Mouse (Mus musculus) myocyte (in vitro differentiated cells): ENCODE measurements around the gene Hes5. TPM values are rescaled to one million over a fixed set of nuclear protein-coding genes. Genes with fewer than 3 reads are reported as not detected.

Experiments used
- H3K27me3 ChIP-seq: one replicate; pipeline ENCODE4 v1.6.1; 2011; ENCODE audit not compliant: control insufficient read depth, insufficient read depth, insufficient read length
- H3K36me3 ChIP-seq: one replicate; pipeline ENCODE4 v1.6.1; 2011; ENCODE audit not compliant: control insufficient read depth, insufficient read depth
- H3K4me2 ChIP-seq: one replicate; pipeline ENCODE4 v1.6.1; 2011; ENCODE audit warnings: low read depth, control low read depth
- H3K4me3 ChIP-seq: one replicate; pipeline ENCODE4 v1.5.1; 2011; ENCODE audit warnings: mild to moderate bottlenecking, control low read depth, moderate library complexity
- H3K79me2 ChIP-seq: one replicate; pipeline ENCODE4 v1.6.1; 2011; ENCODE audit not compliant: control insufficient read depth, insufficient read depth
- H3ac ChIP-seq: one replicate; pipeline ENCODE4 v1.6.1; 2011; ENCODE audit not compliant: control insufficient read depth, insufficient read length
- CEBPB ChIP-seq: IDR thresholded peaks from 2 replicates; pipeline ENCODE4 v1.6.1; 2011; ENCODE audit warnings: mild to moderate bottlenecking, moderate library complexity; ENCODE audit not compliant: poor library complexity, insufficient read depth, severe bottlenecking
- E2F4 ChIP-seq: IDR thresholded peaks from one replicate; pipeline ENCODE4 v1.6.1; 2011; ENCODE audit warnings: mild to moderate bottlenecking, control low read depth, moderate library complexity; ENCODE audit not compliant: insufficient read depth
- MAX ChIP-seq: IDR thresholded peaks from one replicate; pipeline ENCODE4 v1.6.1; 2011; ENCODE audit warnings: low read depth, mild to moderate bottlenecking, control low read depth
- MYOD1 ChIP-seq, 3 experiments: IDR thresholded peaks; one replicate each; pipeline ENCODE4 v1.6.1; 2011; ENCODE audit warnings: control low read depth in 2 of 3, low read depth in 2 of 3, mild to moderate bottlenecking in 2 of 3, moderate library complexity in 1 of 3; ENCODE audit not compliant: insufficient read length in 2 of 3, control insufficient read depth in 1 of 3
- MYOG ChIP-seq, 3 experiments: IDR thresholded peaks; one replicate each; pipeline ENCODE4 v1.6.1; 2011; ENCODE audit warnings: control low read depth in 2 of 3, low read depth in 2 of 3, mild to moderate bottlenecking in 2 of 3; ENCODE audit not compliant: insufficient read length in 2 of 3, control insufficient read depth in 1 of 3, insufficient read depth in 1 of 3
- POLR2A ChIP-seq: IDR thresholded peaks from one replicate; pipeline ENCODE4 v1.6.1; 2011; ENCODE audit warnings: low read depth, mild to moderate bottlenecking, control low read depth, moderate library complexity; ENCODE audit not compliant: insufficient read length
- POLR2AphosphoS2 ChIP-seq: IDR thresholded peaks from one replicate; pipeline ENCODE4 v1.6.1; 2011; ENCODE audit warnings: low read depth, control low read depth; ENCODE audit not compliant: insufficient read length
- REST ChIP-seq: IDR thresholded peaks from one replicate; pipeline ENCODE4 v1.6.1; 2011; ENCODE audit warnings: mild to moderate bottlenecking, control low read depth, moderate library complexity; ENCODE audit not compliant: insufficient read depth, insufficient read length
- SRF ChIP-seq: IDR thresholded peaks from one replicate; pipeline ENCODE4 v1.6.1; 2011; ENCODE audit warnings: low read depth; ENCODE audit not compliant: control insufficient read depth, insufficient read length
- TCF12 ChIP-seq: IDR thresholded peaks from one replicate; pipeline ENCODE4 v1.6.1; 2011; ENCODE audit warnings: mild to moderate bottlenecking, control low read depth; ENCODE audit not compliant: poor library complexity, insufficient read depth, severe bottlenecking
- TCF3 ChIP-seq: IDR thresholded peaks from one replicate; pipeline ENCODE4 v1.6.1; 2011; ENCODE audit warnings: low read depth, control low read depth; ENCODE audit not compliant: insufficient read length
- USF1 ChIP-seq: IDR thresholded peaks from one replicate; pipeline ENCODE4 v1.6.1; 2011; ENCODE audit warnings: low read depth, mild to moderate bottlenecking, control low read depth, moderate library complexity
- polyA plus RNA-seq: library from polyadenylated mRNA; unstranded; fragments of >200 nt; fragmentation: generic; extraction: Trizol; gene quantifications from one replicate; pipeline ENCODE4 v1.2.1, GENCODE M21; 2012; ENCODE audit warnings: missing spikeins

The Hes5 gene
- polyA plus RNA-seq, 1 experiment: not detected

DNA sequence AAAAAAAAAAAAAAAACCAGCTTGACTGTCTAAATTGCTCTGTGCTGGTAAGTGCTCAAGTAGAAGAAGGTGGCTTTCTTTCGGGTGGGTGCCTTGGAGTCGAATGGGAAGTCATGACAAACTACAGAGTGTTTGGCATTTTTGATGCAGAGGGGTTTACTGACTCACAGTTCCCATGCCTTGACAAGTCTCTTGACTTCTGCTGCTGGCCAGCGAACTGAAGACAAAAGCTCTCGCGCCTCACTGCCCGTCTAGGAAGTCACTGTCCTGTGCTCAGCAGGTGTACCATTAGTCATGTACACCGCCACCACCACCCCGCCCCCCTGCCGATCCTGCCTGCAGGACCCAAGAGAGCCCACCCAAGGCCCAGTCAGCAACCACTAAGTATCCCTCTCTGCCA is 4.1 kb upstream of the Hes5 start:
- Histone ChIP-seq H3K79me2 (no peaks in the 10 kb centered on the region), H3K4me3 (no peak overlapping the region), H3K36me3 (no peaks in the 10 kb centered on the region), H3K27me3 (peaks cover 88% of the 10 kb centered on the region), H3K4me2 (no peak overlapping the region), H3ac (no peak overlapping the region)
- TF ChIP-seq MYOG (IDR thresholded peaks at IDR 0.05; ENCODE audit: control insufficient read depth in 1 of 3, insufficient read depth in 1 of 3, insufficient read length in 2 of 3, low read depth in 2 of 3): no peak
- TF ChIP-seq POLR2A: no peak
- no peak for TF ChIP-seq MAX
- no peak for TF ChIP-seq USF1
- TF ChIP-seq POLR2AphosphoS2: no peak
- no peak for TF ChIP-seq TCF3
- TF ChIP-seq MYOD1 (IDR thresholded peaks at IDR 0.05; ENCODE audit: control insufficient read depth in 1 of 3, insufficient read length in 2 of 3, low read depth in 2 of 3): no peak
- TF ChIP-seq CEBPB: no peak
- TF ChIP-seq REST: no peak
- no peak for TF ChIP-seq SRF

DNA sequence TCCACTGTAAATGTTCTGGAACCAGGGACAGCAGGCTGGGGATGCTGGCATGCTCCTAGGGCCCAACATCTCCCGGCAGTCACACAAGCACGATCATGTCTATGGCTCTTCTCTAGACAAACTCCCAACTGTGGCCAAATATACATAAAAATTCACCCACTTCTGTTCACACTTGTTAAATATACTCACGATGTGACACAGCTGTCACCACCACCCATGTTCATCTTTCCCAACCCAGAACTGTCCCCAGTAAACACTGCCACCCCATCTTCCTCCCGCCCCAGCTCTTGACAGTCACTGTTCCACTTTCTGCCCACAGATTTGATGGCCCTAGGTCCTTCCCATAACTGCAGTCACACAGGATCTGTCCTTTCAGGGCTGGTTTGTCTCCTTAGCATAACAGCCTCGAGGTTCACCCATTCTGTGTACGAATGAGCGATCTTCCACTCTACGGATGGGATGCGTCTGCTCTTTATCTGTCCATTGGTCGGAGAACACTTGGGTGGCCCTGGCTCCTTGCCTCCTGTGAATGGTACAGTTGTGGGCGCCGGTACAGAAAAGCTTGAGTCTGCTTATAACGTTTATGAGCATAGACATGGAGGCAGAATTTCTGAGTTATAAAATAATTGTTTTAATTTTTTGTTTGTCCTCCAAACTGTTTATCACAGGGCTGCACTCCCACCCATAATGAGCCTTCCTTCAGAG is 3.3 kb upstream of the Hes5 start:
- no peaks in the 10 kb centered on the region for H3K79me2 ChIP-seq
- H3ac ChIP-seq: no peak overlapping the region
- no peak overlapping the region for H3K4me3 ChIP-seq
- H3K4me2 ChIP-seq: no peak overlapping the region
- peaks cover 88% of the 10 kb centered on the region for H3K27me3 ChIP-seq
- TF ChIP-seq TCF12 (no peak), SRF (no peak), REST (no peak), MYOG (IDR thresholded peaks at IDR 0.05; ENCODE audit: control insufficient read depth in 1 of 3, insufficient read depth in 1 of 3, insufficient read length in 2 of 3, low read depth in 2 of 3) (no peak), TCF3 (no peak), CEBPB (no peak), MYOD1 (IDR thresholded peaks at IDR 0.05; ENCODE audit: control insufficient read depth in 1 of 3, insufficient read length in 2 of 3, low read depth in 2 of 3) (no peak), E2F4 (no peak), POLR2A (no peak), MAX (no peak), USF1 (no peak), POLR2AphosphoS2 (no peak)
- H3K36me3 ChIP-seq: no peaks in the 10 kb centered on the region

DNA sequence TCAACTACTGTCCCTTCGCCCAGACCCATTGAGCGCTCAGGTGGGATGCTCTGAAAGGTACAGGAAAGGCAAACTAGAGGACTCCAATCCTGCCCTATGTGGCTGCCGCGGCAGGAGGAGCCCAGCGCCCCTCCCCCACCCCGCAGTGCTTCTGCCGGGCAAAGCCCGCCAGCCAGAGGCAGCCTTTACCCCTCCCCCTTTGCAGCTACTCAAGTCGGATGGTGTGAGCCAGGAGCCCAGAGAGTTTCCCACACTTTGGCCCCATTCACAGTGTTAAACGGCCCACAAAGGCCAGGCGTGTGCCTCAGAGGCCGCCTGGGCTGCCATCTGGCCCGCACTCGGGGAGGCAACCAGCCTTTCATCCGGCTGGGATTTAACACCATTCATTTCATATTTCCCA is 2.6 kb upstream of the Hes5 start:
- Histone ChIP-seq H3K27me3 (peaks cover 88% of the 10 kb centered on the region), H3ac (no peak overlapping the region), H3K4me2 (no peak overlapping the region), H3K4me3 (no peak overlapping the region), H3K79me2 (no peaks in the 10 kb centered on the region), H3K36me3 (no peaks in the 10 kb centered on the region)
- no peak for TF ChIP-seq SRF
- no peak for TF ChIP-seq CEBPB
- TF ChIP-seq POLR2A: no peak
- no peak for TF ChIP-seq TCF3
- TF ChIP-seq REST: no peak
- TF ChIP-seq POLR2AphosphoS2: no peak
- no peak for TF ChIP-seq USF1
- no peak for TF ChIP-seq E2F4
- TF ChIP-seq TCF12: no peak
- no peak for TF ChIP-seq MAX
- TF ChIP-seq MYOG (IDR thresholded peaks at IDR 0.05; ENCODE audit: control insufficient read depth in 1 of 3, insufficient read depth in 1 of 3, insufficient read length in 2 of 3, low read depth in 2 of 3): no peak
- TF ChIP-seq MYOD1 (IDR thresholded peaks at IDR 0.05; ENCODE audit: control insufficient read depth in 1 of 3, insufficient read length in 2 of 3, low read depth in 2 of 3): no peak

DNA sequence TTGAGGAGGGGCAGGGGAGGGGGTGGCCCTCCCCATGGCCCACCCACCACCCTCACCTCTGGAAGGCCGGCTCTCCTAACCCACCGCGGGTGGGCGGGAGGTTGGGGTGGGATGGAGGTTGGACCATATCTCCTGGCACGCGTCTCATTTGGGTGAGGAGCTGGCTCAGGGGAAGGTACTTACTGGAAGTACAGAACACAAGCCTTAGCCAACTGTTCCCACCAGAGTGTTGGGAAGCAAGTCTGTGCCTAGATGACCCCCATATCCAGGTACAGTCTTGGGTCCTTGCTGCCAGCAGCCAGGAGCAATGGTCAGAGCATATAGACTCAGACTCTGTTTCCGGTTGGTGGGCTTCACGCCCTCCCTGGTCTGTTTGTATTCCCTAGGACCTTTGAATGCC is 2.1 kb upstream of the Hes5 start:
- no peak overlapping the region for H3K4me2 ChIP-seq
- H3K4me3 ChIP-seq: no peak overlapping the region
- peaks cover 84% of the 10 kb centered on the region for H3K27me3 ChIP-seq
- no peak overlapping the region for H3ac ChIP-seq
- TF ChIP-seq USF1 (no peak), POLR2AphosphoS2 (no peak), CEBPB (no peak), SRF (no peak), TCF12 (no peak), TCF3 (no peak), MAX (no peak), POLR2A (no peak), REST (no peak), MYOG (IDR thresholded peaks at IDR 0.05; ENCODE audit: control insufficient read depth in 1 of 3, insufficient read depth in 1 of 3, insufficient read length in 2 of 3, low read depth in 2 of 3) (no peak)
- no peaks in the 10 kb centered on the region for H3K79me2 ChIP-seq
- no peaks in the 10 kb centered on the region for H3K36me3 ChIP-seq
